ENCODE assay signal across 17 mouse cellular contexts in genomic region chr13:57573501-57573900, GRCm38 (mm10).
"Had no signal": no experiment of that assay in that cellular context is flagged by ENCODE, and none has a peak within 500 bp of the region (broad histone marks: within the 10 kb centered on the region; RNA-seq: fewer than 3 reads in every experiment).

No protein-coding gene starts in this region.

- H3K36me3 ChIP-seq: lung, embryonic 15.5 days; midbrain, embryonic 13.5 days; midbrain, embryonic 15.5 days; neural tube, embryonic 12.5 days had no signal

- ATAC-seq: lung, postnatal 0 days; midbrain, embryonic 13.5 days; midbrain, embryonic 15.5 days had no signal

- H3K4me1 ChIP-seq: lung, embryonic 15.5 days; megakaryocyte, embryonic 14.5 days; midbrain, embryonic 13.5 days; midbrain, embryonic 15.5 days; neural tube, embryonic 12.5 days had no signal

- H3K4me2 ChIP-seq: lung, embryonic 15.5 days; midbrain, embryonic 11.5 days; midbrain, embryonic 13.5 days; midbrain, embryonic 15.5 days; neural tube, embryonic 12.5 days had no signal

- H3K27ac ChIP-seq: lung, embryonic 15.5 days; macrophage; midbrain, embryonic 13.5 days; midbrain, embryonic 15.5 days; neural tube, embryonic 12.5 days had no signal

- H3K27me3 ChIP-seq: lung, embryonic 15.5 days; megakaryocyte, embryonic 14.5 days; midbrain, embryonic 13.5 days; midbrain, embryonic 15.5 days; neural tube, embryonic 12.5 days had no signal

- H3K4me3 ChIP-seq: lung, embryonic 15.5 days; megakaryocyte, embryonic 14.5 days; midbrain, embryonic 13.5 days; midbrain, embryonic 15.5 days; neural tube, embryonic 12.5 days had no signal

- DNase-seq: lung, adult 2 months; lung, postnatal 14 days; lung, postnatal 36 days; right cerebral cortex, postnatal 25 days; right cerebral cortex, postnatal 4 days; spleen, adult 18-20 months; thymus, adult 18-20 months; thymus, postnatal 14 days; thymus, postnatal 36 days had no signal

- H3K9ac ChIP-seq: lung, embryonic 15.5 days; midbrain, embryonic 13.5 days; midbrain, embryonic 15.5 days; neural tube, embryonic 12.5 days had no signal

- H3K9me3 ChIP-seq: lung, embryonic 15.5 days; midbrain, embryonic 13.5 days; midbrain, embryonic 15.5 days; neural tube, embryonic 12.5 days had no signal
